Mouse (Mus musculus) heart, embryonic 11.5 days (tissue): ENCODE measurements around the gene Gsn. TPM values are rescaled to one million over a fixed set of nuclear protein-coding genes. Genes with fewer than 3 reads are reported as not detected.
A peak's percentile ranks its signal among the peaks of the same experiment; 100 is the strongest.

Experiments used
- ATAC-seq: fragments of 200-750 bp; cut with Nextera tagmentation; replicated peaks from 2 replicates; pipeline ENCODE4 v1.8.0; 2017; ENCODE audit warnings: moderate library complexity; ENCODE audit not compliant: insufficient number of reproducible peaks, low FRiP score, low TSS enrichment
- H3K27ac ChIP-seq: fragments of 300-500 bp; sonication (generic); 2 replicates; pipeline ENCODE4 v1.5.1; 2014; ENCODE audit warnings: mild to moderate bottlenecking, low read depth, low read length
- H3K27me3 ChIP-seq: fragments of 300-500 bp; sonication (generic); 2 replicates; pipeline ENCODE4 v1.6.1; 2014; ENCODE audit warnings: mild to moderate bottlenecking, low read length, mixed read lengths; ENCODE audit not compliant: control insufficient read depth, insufficient read depth
- H3K36me3 ChIP-seq: fragments of 300-500 bp; sonication (generic); 2 replicates; pipeline ENCODE4 v1.6.1; 2014; ENCODE audit warnings: mild to moderate bottlenecking, low read length, moderate library complexity, mixed read lengths; ENCODE audit not compliant: control insufficient read depth, insufficient read depth
- H3K4me1 ChIP-seq: fragments of 300-500 bp; sonication (generic); 2 replicates; pipeline ENCODE4 v1.6.1; 2014; ENCODE audit warnings: low read length; ENCODE audit not compliant: control insufficient read depth, insufficient read depth
- H3K4me2 ChIP-seq: fragments of 300-500 bp; sonication (generic); 2 replicates; pipeline ENCODE4 v1.6.1; 2014; ENCODE audit warnings: mild to moderate bottlenecking, moderate library complexity
- H3K4me3 ChIP-seq: fragments of 300-500 bp; sonication (generic); 2 replicates; pipeline ENCODE4 v1.5.1; 2014; ENCODE audit warnings: low read depth, low read length
- H3K9ac ChIP-seq: fragments of 300-500 bp; sonication (generic); 2 replicates; pipeline ENCODE4 v1.6.1; 2014; ENCODE audit warnings: mild to moderate bottlenecking, low read depth, low read length, moderate library complexity
- H3K9me3 ChIP-seq: fragments of 300-500 bp; sonication (generic); replicated peaks from 2 replicates; pipeline ENCODE4 v1.6.1; 2016; ENCODE audit warnings: low read length; ENCODE audit not compliant: control insufficient read depth
- WGBS: fragments of 180-500 bp; shearing (Covaris S2); extraction: QIAGEN DNeasy Blood & Tissue Kit; methylation state at CpG from one replicate; pipeline ENCODE4 v1.1.7; 2014; ENCODE audit not compliant: insufficient replicate concordance; 5-methylcytosine and 5-hydroxymethylcytosine counted together
- polyA plus RNA-seq: library from polyadenylated mRNA; unstranded; fragments of >200 nt; fragmentation: Nextera tagmentation; extraction: Ambion mirVana; gene quantifications from 2 replicates; pipeline ENCODE4 v1.2.1, GENCODE M21; 2014

Gsn gene
- polyA plus RNA-seq, 1 experiment from 2014 or later, result 116 TPM

DNA sequence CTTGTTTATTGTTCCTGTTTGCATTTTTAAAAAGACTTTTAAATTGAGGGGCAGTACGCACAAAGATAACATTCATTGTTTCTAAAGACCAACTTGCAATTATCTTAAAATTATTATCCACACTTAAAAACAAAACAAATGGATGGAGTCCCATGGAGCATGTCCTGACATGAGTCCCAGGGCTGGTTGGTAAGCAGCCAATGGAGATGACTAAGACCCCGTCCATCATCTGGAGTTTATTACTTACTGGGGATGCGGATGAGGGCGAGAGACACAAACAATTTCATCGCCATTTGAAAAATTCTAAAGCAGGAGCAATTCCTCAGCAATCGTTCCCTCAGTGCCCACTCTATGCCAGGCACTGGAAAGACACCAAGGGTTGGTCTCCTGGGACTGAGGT lies 21.2 kb upstream of the Gsn start:
- WGBS, result 81% methylated on average over 6 of the region's 6 CpGs
- no peak overlapping the region for H3K4me2 ChIP-seq
- no peak overlapping the region for H3K27ac ChIP-seq
- H3K9me3 ChIP-seq, result no peaks in the 10 kb centered on the region
- H3K27me3 ChIP-seq, result no peaks in the 10 kb centered on the region
- ATAC-seq, result no peak
- H3K4me1 ChIP-seq, result peaks cover 21% of the 10 kb centered on the region
- H3K4me3 ChIP-seq, result no peak overlapping the region
- no peaks in the 10 kb centered on the region for H3K36me3 ChIP-seq
- no peak overlapping the region for H3K9ac ChIP-seq

DNA sequence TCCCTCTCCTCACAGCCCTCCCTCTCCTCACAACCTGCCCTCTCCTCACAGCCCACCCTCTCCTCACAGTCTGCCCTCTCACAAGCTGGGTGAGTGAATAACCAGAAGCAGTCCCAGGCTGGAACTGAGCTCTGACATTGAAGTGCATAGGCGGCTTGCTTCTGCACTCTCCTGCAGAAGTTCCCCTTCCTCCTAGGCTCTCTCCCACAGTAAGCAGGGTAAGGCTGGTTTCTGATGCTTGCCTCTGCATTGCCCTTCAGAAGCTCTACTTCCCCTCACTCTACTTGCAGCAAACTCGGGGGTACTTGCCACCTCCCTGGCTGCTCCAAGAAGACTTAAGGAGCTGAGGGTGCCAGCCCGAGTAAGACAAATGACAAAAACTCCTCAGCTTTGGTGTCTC lies 11.9 kb upstream of the Gsn start:
- Histone ChIP-seq H3K27me3 (no peaks in the 10 kb centered on the region), H3K27ac (no peak overlapping the region), H3K9ac (no peak overlapping the region), H3K36me3 (no peaks in the 10 kb centered on the region), H3K4me1 (no peaks in the 10 kb centered on the region), H3K4me2 (no peak overlapping the region), H3K9me3 (no peaks in the 10 kb centered on the region), H3K4me3 (no peak overlapping the region)
- WGBS, result 39% methylated on average over 3 of the region's 3 CpGs
- ATAC-seq, result no peak

DNA sequence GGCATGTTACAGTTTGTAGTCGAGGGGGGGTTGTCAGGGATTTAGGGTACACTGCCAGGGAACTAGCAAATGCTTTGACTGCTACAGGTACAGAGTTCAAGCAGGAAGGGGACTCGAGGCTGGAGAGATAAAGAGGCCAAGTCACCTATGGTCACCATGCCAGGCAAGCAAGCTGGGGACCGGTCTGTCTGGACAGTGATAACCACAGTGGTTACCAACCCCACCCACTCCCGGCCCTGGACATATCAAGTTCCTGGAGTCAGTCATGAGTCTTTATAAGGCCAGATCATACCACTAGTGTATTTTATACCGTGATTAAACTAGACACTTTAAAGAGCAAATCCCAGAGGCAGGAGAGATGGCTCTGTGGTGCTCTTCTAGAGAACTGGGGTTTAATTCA lies 8.4 kb upstream of the Gsn start:
- Histone ChIP-seq H3K9ac (no peak overlapping the region), H3K4me3 (no peak overlapping the region), H3K4me2 (no peak overlapping the region), H3K4me1 (no peaks in the 10 kb centered on the region), H3K27ac (no peak overlapping the region), H3K9me3 (no peaks in the 10 kb centered on the region), H3K27me3 (no peaks in the 10 kb centered on the region), H3K36me3 (no peaks in the 10 kb centered on the region)
- 48% methylated on average over 5 of the region's 5 CpGs for WGBS
- no peak for ATAC-seq

DNA sequence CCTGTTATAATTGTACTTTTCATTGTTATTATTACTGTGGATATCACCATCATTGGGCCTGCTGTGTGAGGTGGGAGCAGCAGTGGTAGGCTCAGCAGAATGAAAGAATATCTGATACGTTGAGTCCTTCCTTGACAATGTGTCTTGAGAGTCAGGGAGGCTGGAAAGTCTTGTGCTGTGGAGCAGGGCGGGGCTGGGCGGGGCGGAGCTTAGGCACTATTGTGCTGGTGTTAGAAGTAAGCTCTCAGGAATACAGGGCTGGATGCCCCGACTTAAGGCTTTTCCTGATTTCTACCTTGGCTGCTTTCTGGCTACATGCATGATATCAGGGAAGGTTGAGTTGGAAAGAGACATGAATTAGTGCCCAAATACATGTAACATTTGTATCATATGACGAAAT lies 3.4 kb upstream of the Gsn start:
- H3K4me2 ChIP-seq, result no peak overlapping the region
- no peak overlapping the region for H3K9ac ChIP-seq
- H3K27me3 ChIP-seq, result 0 out of 2 replicates have a peak, but pooled peaks cover 2% of the 10 kb centered on the region
- H3K27ac ChIP-seq, result no peak overlapping the region
- no peaks in the 10 kb centered on the region for H3K36me3 ChIP-seq
- WGBS, result 46% methylated on average over 6 of the region's 6 CpGs
- no peaks in the 10 kb centered on the region for H3K9me3 ChIP-seq
- H3K4me1 ChIP-seq, result peaks cover 9% of the 10 kb centered on the region
- H3K4me3 ChIP-seq, result no peak overlapping the region
- ATAC-seq, result no peak

DNA sequence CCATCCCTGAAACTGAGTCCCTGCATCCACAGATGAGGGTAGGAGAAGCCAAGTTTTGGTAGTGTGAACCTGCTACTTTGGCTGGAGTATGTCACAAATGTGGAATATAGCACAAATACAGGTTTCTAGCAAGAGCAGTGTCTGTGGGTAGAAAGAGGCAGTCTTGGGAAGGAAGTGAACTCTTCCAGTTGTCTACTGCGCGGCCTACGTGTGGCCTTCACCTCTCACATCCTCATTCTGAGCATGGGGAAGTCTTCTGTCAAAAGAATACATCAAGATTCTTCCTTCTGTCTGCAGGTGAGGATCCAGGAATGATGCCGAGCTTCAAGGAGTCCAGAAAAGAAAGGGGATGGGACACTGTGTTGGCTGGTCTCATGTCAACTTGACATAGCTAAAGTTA lies 2.4 kb upstream of the Gsn start:
- Histone ChIP-seq H3K9me3 (no peaks in the 10 kb centered on the region), H3K27ac (no peak overlapping the region), H3K4me1 (peaks cover 19% of the 10 kb centered on the region), H3K4me3 (no peak overlapping the region), H3K9ac (no peak overlapping the region), H3K4me2 (no peak overlapping the region), H3K27me3 (0 out of 2 replicates have a peak, but pooled peaks cover 2% of the 10 kb centered on the region), H3K36me3 (no peaks in the 10 kb centered on the region)
- 83% methylated on average over 4 of the region's 4 CpGs for WGBS
- ATAC-seq, result no peak

GRCm38 (mm10) chr2:35255004-35255403 lies 1.2 kb upstream of the Gsn start:
- no peaks in the 10 kb centered on the region for H3K9me3 ChIP-seq
- no peak for ATAC-seq
- 0 out of 2 replicates have a peak, but pooled peaks cover 2% of the 10 kb centered on the region for H3K27me3 ChIP-seq
- H3K4me3 ChIP-seq, result no peak overlapping the region
- no peak overlapping the region for H3K4me2 ChIP-seq
- 68% methylated on average over 5 of the region's 5 CpGs for WGBS
- H3K9ac ChIP-seq, result no peak overlapping the region
- H3K36me3 ChIP-seq, result no peaks in the 10 kb centered on the region
- H3K27ac ChIP-seq, result no peak overlapping the region
- peaks cover 30% of the 10 kb centered on the region for H3K4me1 ChIP-seq

DNA sequence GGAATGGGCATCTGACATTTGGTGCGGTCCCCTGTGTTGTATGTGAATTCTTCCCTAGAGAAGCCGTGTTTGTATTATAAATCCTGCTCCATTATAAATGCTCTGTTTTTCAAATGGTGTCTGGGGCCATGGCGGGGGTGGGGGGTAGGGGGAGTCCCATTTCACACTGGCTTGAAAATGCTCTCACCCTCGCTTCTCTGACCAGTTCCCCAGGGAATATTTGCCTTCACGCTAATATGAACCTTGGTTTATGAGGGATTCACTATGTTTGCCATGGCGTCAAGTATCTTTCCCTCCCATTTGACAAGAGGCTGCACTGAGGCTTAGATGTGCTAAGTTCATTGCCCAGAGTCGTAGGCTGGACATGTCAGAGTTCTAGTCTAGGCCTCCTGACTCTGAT lies 718 bp upstream of the Gsn start:
- H3K36me3 ChIP-seq, result no peaks in the 10 kb centered on the region
- no peak for ATAC-seq
- peaks cover 30% of the 10 kb centered on the region for H3K4me1 ChIP-seq
- no peaks in the 10 kb centered on the region for H3K9me3 ChIP-seq
- H3K9ac ChIP-seq, result 0 out of 2 replicates have a peak overlapping the region, but pooled peaks have one; percentile 82
- no peak overlapping the region for H3K27ac ChIP-seq
- H3K4me3 ChIP-seq, result no peak overlapping the region; the same call in 1 of the 2 replicates
- WGBS, result 76% methylated on average over 7 of the region's 7 CpGs
- H3K27me3 ChIP-seq, result 0 out of 2 replicates have a peak, but pooled peaks cover 2% of the 10 kb centered on the region
- H3K4me2 ChIP-seq, result peak overlapping the region; percentile 97

DNA sequence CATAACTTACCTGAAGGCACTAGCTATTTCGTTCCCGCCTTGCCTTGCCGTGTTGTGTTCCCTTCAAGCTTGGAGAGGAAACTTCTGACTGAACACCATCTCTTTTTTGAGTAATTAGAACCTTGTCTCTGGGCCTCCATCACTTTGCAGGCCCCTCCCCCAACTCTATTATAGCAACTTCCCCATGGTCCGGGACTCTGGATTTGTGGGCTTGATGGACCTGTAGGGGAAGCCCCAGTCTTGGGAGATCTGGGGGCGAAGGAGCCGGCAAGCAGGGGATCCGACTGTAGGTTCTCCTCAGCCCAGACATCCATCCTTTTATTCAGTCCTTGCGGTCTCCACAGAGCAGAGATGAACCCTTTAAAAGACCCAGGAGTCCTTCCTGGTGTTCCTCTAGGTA lies 752 bp downstream of the Gsn start:
- H3K9ac ChIP-seq, result peak overlapping the region; percentile 82
- ATAC-seq, result no peak
- H3K9me3 ChIP-seq, result no peaks in the 10 kb centered on the region
- peaks cover 30% of the 10 kb centered on the region for H3K4me1 ChIP-seq
- no peaks in the 10 kb centered on the region for H3K36me3 ChIP-seq
- H3K27ac ChIP-seq, result no peak overlapping the region
- WGBS, result 51% methylated on average over 8 of the region's 8 CpGs
- H3K27me3 ChIP-seq, result 0 out of 2 replicates have a peak, but pooled peaks cover 2% of the 10 kb centered on the region
- peak overlapping the region; percentile 75 for H3K4me3 ChIP-seq
- H3K4me2 ChIP-seq, result peak overlapping the region; percentile 97

- H3K4me2 ChIP-seq, result peak overlapping the region; percentile 31
- no peaks in the 10 kb centered on the region for H3K36me3 ChIP-seq
- H3K4me1 ChIP-seq, result peaks cover 30% of the 10 kb centered on the region
- H3K9me3 ChIP-seq, result no peaks in the 10 kb centered on the region
- H3K27ac ChIP-seq, result no peak overlapping the region
- 0 out of 2 replicates have a peak, but pooled peaks cover 2% of the 10 kb centered on the region for H3K27me3 ChIP-seq
- 63% methylated on average over 2 of the region's 2 CpGs for WGBS
- ATAC-seq, result no peak
- H3K9ac ChIP-seq, result no peak overlapping the region
- H3K4me3 ChIP-seq, result no peak overlapping the region
Observed at GRCm38 (mm10) chr2:35257886-35258285, 1.7 kb downstream of the Gsn start.
